Mouse (Mus musculus): ENCODE measurements around the gene Kcnh4.

The Kcnh4 gene

GRCm38 (mm10) chr11:100762831-100763230 lies 3.1 kb upstream of the Kcnh4 start, which contains the start of gene Hcrt:
Hcrt (minus strand) TSS chr11:100762931.
- no peak for DNase-seq (ENCODE audit: low spot score in 2 of 2)

GRCm38 (mm10) chr11:100761547-100762045 lies 1.9 kb upstream of the Kcnh4 start:
- peak; percentile 81 to 94 for DNase-seq (ENCODE audit: low spot score in 2 of 2)

DNA sequence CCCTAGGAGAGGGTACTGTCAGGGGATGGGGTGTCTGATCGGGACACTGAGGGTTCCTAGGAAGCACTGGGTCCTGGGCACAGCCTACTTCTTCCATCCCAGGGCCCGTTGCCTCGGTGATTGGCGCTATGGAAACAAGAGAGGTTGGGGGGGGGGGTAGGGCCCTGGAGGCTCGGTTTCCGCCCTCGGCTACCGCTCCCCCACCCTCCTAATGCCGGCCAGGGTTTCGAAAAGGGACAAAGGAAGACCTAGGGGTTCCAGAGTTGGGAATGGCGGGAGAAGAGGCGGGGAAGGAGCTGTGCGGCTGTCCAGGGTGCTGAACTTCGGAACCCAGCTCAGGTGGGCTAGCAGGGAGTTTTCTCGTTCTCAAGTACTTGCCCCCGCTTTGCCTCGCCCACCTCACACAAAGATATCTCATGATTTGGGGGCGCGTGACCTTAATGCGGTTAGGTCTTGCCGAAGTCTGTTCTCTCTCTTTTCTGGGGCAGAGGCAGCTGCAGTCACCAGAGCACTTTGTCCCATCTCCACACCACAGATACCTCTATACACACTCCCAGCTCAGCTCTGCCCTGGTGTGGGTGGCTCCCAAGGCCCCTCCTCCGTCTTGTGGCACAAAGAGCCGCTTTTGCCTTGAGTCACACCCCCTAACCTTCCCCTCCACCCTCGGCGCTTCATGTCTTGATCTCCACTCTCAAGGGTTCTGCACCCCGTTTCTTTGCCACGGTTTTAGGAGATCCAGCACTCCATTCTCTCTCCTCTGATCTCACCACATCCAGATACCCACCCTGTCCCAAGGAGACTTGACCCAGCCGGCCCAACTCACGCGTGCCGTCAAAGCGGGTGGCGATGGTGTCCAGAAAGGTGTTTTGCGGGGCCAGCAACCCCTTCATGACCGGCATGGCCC lies 783 bp downstream of the Kcnh4 start:
- DNase-seq (ENCODE audit: low spot score in 2 of 2): peak in 1 of 2 experiments; percentile 76

- DNase-seq (ENCODE audit: low spot score in 2 of 2): no peak
These were observed 2.2 kb downstream of the Kcnh4 start for GRCm38 (mm10) chr11:100757566-100757965.

- DNase-seq (ENCODE audit: low spot score in 2 of 2): no peak
These were observed 3.3 kb downstream of the Kcnh4 start for GRCm38 (mm10) chr11:100756476-100756875.

DNA sequence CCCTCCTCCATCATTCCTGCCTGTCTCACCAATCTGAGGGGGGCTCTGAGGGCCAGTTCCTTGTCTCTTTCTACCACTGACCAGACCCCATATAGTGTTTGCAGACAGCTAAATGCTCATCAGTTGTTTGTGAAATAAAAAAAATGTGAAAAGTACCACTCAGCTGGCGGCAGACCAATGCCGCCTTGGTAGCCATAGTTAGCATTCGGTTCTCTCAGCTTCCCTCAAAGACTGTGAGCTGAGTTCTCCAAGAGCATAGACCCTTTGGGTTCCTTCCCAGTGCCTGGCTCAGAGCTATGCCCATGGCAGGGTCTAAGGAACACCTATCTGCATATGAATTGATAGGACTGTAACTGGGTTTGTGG lies 5.1 kb downstream of the Kcnh4 start:
- DNase-seq (ENCODE audit: low spot score in 2 of 2): no peak

- no peak for DNase-seq (ENCODE audit: low spot score in 2 of 2)
These were observed 5.6 kb downstream of the Kcnh4 start for GRCm38 (mm10) chr11:100754021-100754692.

DNA sequence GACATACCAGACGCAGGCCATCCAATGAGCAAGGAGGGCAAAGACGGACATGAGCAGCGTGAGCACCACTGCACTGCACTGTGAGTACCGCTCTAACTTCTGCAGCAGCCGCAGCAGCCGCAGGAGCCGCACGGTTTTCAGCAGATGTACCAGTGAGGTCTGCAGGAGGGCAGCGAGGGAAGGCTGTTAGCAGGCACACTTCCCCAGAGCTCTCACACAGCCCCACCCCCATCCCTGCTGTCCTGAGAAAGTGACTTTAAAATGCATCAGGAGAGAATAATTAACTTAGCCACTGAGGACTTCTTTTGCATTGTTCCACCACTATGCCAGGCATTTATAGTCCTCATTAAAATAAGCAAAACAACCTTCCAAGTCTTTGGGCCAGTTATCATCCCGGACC lies 7.4 kb downstream of the Kcnh4 start:
- DNase-seq (ENCODE audit: low spot score in 2 of 2): no peak

- no peak for DNase-seq (ENCODE audit: low spot score in 2 of 2)
These were observed 9.6 kb downstream of the Kcnh4 start for GRCm38 (mm10) chr11:100750127-100750526.

DNA sequence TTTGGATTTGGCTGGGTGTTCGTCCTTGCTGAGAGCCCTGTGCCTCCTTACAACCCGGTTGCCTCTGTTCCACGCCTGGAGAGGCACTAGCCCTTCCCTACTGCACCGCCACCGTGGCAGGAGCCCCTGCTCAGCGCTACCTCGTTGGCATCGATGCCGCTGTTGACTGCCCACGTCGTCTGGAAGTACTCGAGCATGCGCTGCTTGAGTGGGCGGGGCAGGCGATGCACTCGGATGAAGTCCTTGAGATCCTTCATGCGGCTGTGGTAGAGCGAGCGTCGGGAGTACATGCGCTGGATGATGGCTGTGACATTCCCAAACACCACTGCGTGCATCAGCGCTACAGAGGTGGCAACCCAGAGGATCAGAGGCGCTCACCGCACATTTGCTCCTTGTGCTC lies 10.3 kb downstream of the Kcnh4 start:
- no peak for DNase-seq (ENCODE audit: low spot score in 2 of 2)

GRCm38 (mm10) chr11:100748620-100749019 lies 11.1 kb downstream of the Kcnh4 start:
- DNase-seq (ENCODE audit: low spot score in 2 of 2): no peak

GRCm38 (mm10) chr11:100747114-100747513 lies 12.6 kb downstream of the Kcnh4 start:
- no peak for DNase-seq (ENCODE audit: low spot score in 2 of 2)

DNA sequence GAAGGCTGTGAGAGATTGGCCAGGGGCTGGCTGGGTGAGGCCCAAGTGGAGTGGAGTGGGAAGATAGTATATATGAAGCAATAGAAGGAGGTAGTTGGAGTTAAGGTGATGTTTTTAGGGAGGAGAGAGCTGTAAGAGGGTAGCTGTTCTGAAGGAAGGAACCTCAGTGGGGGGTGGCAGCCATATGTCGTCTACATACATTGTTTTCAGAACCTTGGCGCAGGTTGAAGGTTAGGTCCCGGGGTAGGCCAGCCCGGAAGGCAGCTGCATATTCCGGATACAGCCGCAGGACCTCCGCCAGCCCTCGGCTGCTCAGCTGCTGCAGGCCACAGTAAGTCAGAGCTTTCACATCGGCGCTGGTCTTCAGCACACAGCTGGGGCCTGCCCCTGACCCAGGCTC lies 13.2 kb downstream of the Kcnh4 start:
- no peak for DNase-seq (ENCODE audit: low spot score in 2 of 2)

- peak; percentile 51 to 79 for DNase-seq (ENCODE audit: low spot score in 2 of 2)
These were observed 14.7 kb downstream of the Kcnh4 start for GRCm38 (mm10) chr11:100745085-100745484.

DNA sequence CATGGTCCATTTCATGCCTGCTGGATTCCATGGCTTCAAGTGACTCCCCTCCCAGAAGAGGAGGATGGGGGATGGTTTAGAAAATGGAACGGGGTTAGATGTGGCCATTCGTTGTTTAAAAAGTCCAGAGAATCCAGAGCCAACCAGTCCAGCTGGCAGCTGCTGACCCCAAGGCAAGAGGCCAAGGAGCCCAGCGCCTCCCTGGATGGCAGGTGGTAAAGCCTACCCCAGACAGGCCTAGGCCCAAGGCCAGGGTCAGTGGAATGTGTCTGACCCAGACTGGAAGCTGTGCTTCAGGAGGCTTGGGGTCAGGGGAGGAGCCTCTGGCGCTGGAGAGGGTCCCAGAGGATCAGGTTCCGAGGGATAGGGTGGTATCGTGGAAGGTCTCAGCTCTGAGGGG lies 18.4 kb downstream of the Kcnh4 start:
- DNase-seq (ENCODE audit: low spot score in 2 of 2): no peak

GRCm38 (mm10) chr11:100738749-100739148 lies 21.0 kb downstream of the Kcnh4 start:
- no peak for DNase-seq (ENCODE audit: low spot score in 2 of 2)

DNA sequence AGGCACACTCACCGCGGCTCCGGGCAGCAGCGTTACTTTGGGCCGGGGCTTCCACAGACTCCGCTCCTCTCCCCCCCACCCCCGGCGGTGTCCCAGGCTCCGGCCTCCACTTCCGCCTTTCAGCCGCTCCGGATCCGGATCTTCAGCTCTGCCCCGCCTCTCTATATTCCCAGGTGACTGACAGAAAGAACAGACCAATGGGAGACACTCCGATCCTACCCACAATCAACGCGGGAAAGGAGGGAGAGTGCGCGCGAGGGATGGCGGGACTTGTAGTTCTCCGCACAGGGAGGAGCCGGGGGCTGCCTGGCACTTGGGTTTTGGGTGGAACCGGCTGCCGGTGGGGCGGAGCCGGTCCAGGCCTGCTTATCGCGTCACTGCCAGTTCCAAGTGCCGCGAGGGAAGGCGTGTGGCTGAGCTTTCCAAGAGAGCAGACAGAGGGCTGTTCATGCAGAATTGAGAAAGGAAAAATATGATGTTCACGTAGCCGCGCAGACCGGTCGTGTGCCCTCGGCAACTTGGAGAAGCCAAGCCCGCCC lies 21.6 kb downstream of the Kcnh4 start, which contains the start of gene Rab5c:
Gene Rab5c, minus strand, starts transcription at position 150 of the 539 bp plus-strand sequence.
- DNase-seq (ENCODE audit: low spot score in 2 of 2): peak; percentile 98

DNA sequence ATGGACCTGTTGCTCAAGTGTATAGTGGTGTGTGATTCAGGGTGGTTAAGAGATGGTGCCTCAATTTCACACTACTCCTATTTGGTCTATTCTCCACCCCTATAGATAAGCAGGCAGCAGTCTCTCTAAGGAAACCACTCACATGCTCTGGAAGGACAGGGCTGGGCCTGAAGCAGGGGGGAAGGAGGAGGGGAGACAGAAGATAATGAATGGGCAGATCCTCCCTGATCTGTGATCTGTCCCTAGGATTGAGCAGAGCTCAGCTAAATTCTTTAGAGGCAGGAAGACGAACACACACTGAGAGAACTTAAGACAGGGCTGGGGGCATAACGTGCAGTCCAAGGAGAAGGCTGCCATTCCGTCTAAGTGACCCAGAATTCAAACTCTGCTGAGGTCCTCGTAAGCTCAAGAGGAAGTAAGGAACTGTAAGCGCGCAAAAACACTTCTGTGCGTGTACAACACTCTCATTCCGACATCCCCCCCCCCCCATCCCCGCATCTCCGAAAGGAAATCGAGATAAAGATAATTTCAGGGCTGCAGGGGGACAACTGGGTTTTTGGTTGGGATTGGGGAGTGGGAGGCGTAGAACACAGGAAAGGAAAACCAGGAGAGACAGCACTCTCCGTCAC lies 22.5 kb downstream of the Kcnh4 start:
- peak in 1 of 2 experiments; percentile 46 for DNase-seq (ENCODE audit: low spot score in 2 of 2)

DNA sequence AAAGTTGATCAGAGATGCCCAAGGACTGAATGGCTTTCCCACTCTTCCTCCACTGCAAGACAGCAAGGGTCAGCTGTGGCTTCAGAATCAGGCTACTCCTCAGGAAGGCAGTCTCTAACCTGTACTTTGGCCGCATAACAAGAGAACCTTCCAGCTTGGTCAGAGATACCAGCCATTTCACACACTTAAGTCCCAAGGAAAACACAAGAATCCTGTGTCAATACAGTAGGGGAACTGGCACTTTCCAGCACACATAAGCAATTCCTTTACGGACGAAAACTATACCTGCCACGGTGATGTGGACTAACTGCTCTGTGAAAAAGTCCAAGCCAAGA lies 23.0 kb downstream of the Kcnh4 start:
- no peak for DNase-seq (ENCODE audit: low spot score in 2 of 2)

DNA sequence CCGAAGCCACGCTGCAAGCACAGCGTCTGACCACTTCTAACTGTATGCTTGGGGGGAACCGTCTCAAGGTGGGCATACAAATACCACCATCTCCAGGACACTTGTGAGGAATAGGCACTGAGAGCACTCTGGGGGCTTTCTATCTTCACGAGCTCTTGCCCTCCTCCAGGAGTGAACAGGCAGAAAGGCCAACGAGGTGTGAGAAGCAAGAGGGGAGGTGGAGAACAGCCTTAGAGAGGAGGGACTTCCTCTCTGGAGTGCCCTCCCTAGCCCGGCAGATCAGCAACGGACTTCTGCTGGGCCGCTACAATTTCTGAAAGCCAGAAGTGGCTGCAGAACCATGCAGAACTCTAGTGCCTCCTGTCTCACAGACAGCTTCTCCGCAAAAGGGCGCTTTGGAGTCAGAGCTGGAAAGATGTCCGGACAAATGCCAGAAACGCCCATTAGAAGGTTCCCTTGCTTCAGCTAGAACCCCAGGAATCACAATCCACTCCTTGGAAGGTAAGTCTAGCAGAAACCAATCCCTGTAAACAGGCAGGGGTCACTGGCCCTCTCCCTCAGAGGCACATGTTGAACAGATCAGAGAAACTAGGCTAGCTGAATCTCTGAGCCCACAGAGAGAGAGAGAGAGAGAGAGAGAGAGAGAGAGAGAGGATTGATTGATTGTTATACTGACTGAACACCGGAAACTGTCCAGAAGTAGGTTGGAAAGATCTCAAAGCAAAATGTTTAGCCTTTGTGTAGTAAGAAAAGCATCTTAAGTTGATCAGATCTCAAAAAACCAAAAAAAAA lies 23.6 kb downstream of the Kcnh4 start:
- no peak for DNase-seq (ENCODE audit: low spot score in 2 of 2)

DNA sequence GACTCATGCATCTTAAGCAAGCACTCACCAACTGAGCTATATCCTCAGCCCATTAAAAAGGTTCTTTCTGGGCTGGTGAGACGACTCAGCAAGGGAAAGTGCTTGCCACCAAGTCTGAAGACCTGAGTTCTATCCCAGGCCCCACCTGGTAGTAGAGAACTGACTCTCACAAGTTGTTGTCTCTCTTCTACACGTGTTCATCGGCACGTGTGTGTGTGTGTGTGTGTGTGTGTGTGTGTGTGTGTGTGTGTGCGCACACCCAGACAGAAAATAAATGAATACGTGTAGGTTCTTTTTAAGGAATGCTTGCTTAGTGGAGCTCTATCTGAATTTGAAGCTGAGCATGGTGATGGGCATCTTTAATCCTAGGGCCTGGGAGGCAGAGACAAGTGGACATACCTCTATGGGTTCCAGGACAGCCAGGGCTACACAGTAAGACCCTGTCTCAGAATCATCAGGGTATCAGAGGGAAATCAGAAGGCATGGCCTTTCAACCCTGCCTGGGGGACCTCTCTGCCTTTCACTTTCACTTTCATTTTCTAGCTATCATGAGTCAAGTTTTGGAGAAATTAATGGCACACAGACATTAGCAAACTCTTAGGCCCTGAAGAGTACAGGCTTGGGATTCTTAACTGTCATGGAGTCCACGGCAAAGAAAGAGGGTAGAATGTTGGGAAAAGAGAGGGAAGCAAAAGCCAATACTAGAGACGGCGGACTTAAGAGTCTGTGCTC lies 24.4 kb downstream of the Kcnh4 start:
- no peak for DNase-seq (ENCODE audit: low spot score in 2 of 2)

Measured in spleen, postnatal 4 days (tissue).